Mouse (Mus musculus) cerebellum, adult 9-11 months (tissue): Measurements from ENCODE around the gene Jade2.
A peak's percentile ranks its signal among the peaks of the same experiment; 100 is the strongest.

ENCODE experiments used
- DNase-seq: peaks from one replicate; pipeline ENCODE4 v3.0.0; 2022

Jade2 gene

GRCm38 (mm10) chr11:51855818-51856615, 1.4 kb downstream of the Jade2 start:
- DNase-seq, result peak; percentile 91

GRCm38 (mm10) chr11:51854981-51855817, 2.3 kb downstream of the Jade2 start:
- peak; percentile 75 for DNase-seq

GRCm38 (mm10) chr11:51852595-51852994, 4.9 kb downstream of the Jade2 start:
- no peak for DNase-seq

GRCm38 (mm10) chr11:51852091-51852521, 5.3 kb downstream of the Jade2 start:
- no peak for DNase-seq

- no peak for DNase-seq
Measured at GRCm38 (mm10) chr11:51850741-51851330, 6.6 kb downstream of the Jade2 start.

GRCm38 (mm10) chr11:51848324-51848723, 9.1 kb downstream of the Jade2 start:
- no peak for DNase-seq

GRCm38 (mm10) chr11:51847902-51848301, 9.6 kb downstream of the Jade2 start:
- no peak for DNase-seq

GRCm38 (mm10) chr11:51845981-51846883, 11.2 kb downstream of the Jade2 start:
- DNase-seq, result no peak

GRCm38 (mm10) chr11:51844529-51845098, 12.8 kb downstream of the Jade2 start:
- no peak for DNase-seq

GRCm38 (mm10) chr11:51843898-51844297, 13.6 kb downstream of the Jade2 start:
- no peak for DNase-seq

GRCm38 (mm10) chr11:51843168-51843567, 14.3 kb downstream of the Jade2 start:
- DNase-seq, result no peak

- no peak for DNase-seq
Measured at GRCm38 (mm10) chr11:51841149-51841548, 16.3 kb downstream of the Jade2 start.

- DNase-seq, result no peak
Measured at GRCm38 (mm10) chr11:51840657-51841056, 16.8 kb downstream of the Jade2 start.

- no peak for DNase-seq
Measured at GRCm38 (mm10) chr11:51839973-51840372, 17.5 kb downstream of the Jade2 start.

GRCm38 (mm10) chr11:51839106-51839505, 18.3 kb downstream of the Jade2 start:
- no peak for DNase-seq

- peak; percentile 6 for DNase-seq
Measured at GRCm38 (mm10) chr11:51837164-51838153, 20.0 kb downstream of the Jade2 start.

GRCm38 (mm10) chr11:51836506-51836905, 20.9 kb downstream of the Jade2 start:
- DNase-seq, result no peak

- DNase-seq, result no peak
Measured at GRCm38 (mm10) chr11:51835598-51835997, 21.9 kb downstream of the Jade2 start.

GRCm38 (mm10) chr11:51834067-51834411, 23.4 kb downstream of the Jade2 start:
- no peak for DNase-seq

GRCm38 (mm10) chr11:51833393-51834066, 23.9 kb downstream of the Jade2 start:
- DNase-seq, result no peak
